Mouse (Mus musculus) MEL-GATA-1-ER (cell line): Measurements from ENCODE around the gene Glrx5.

Experiments used
- DNase-seq: peaks from one replicate; pipeline ENCODE4 v3.0.0-alpha.2; 2012; ENCODE audit warnings: low read depth; ENCODE audit errors: extremely low read depth

Glrx5 gene

DNA sequence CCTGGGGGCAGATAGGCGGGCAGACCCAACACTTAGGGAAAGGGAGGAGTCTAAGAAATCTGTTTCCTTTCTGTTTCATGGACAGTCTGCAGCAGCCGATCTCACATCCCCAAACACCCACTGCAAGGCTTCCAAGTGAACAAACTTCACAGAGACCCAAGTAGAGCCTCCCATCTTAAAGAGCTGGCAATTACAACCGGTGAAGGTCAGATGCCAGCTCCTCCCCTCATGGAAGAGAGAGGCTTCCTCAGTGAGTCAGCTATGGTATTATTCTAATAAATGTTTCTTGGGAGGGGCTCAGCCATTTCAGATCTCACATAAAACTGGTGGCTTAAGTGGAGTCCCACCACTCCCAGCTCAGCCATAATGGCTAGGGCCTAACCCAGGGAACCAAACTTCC is 28.8 kb upstream of the Glrx5 start:
- no peak for DNase-seq

DNA sequence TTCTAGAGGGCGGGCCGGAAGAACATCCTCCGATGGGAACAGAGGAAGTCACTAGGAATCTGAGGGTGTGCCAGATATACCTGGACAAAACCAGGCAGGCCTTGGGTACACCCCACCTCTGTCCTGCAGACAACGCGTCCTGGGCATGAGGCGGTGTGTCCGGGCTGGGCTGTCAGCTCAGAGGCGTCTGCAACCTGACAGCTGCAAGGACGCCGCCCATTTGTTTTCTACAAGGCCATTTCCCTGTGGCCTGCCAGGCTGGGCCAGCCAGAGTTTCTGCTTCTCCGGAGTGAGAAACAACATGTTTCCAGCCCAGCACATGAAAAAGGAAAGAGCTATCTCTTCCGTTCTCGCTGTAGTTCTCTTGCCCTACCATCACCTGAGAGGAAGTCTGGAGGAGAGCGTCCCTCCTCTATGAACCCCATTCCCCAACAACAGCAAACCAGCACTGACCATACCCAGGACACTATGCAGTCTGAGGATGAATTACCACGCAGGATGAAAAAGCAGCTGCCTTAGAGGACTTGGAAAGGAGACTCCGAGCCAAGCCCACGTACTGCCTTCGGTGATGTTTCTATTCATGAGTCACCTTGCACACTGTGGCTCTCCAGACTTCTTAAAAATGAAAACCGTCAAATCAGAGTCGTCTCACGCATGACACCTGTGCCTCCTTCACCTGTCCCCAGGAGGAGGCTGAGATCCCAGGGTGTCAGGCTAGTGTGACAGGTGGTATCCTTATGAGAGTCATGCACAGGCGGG is 27.4 kb upstream of the Glrx5 start:
- no peak for DNase-seq

DNA sequence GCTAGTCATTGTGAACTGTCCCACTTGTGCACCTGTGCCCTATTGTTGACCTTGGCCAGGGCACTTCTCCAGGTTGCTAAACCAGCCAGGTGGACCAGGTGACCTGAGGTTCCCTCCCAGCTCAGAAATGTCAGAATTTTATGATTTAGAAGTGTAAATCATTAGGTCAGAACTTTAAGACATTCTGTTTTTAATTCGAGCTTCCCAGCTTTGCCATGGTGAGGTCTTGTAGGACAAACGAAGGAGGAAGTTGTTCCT is 26.8 kb upstream of the Glrx5 start:
- DNase-seq, result no peak

DNA sequence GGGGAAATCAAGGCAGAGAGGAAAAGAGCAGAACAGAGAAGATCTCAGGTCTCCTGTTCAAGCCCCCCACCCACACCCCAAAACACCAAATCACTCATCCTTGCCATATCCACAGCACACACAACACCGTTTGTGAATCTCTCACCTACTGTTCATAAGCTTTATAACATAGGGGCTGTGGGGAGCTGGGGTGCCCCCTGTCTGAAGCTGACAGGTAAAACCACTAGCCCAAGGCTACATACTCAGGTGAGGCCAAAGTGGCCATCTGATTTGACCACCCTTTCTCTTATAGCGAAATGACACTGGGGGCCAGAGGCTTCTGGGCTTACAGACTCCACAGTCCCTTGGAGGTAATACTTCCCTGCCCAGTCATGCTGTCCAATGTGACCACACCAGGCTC is 24.3 kb upstream of the Glrx5 start:
- no peak for DNase-seq

DNA sequence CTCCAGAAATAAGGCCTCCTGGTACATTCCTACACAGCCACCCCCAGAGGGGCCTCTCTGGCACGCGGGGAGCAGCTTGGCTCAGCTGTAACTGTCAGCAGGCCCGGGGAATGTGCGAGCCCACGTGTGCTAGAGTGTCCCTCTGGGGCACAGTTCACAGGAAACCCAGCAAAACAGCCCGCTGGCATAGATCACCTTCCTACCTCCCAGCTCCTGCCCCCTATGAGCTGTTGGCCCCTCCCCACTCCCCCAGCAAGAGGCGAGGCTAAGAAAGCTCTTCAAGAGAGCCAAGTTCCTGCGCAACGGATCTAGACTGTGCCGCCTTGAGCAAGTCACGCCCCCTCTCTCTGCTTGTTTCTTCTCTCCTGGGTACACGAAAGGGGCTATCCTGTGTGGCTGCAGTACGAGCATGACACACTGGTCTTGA is 23.7 kb upstream of the Glrx5 start:
- DNase-seq, result peak; percentile 78

DNA sequence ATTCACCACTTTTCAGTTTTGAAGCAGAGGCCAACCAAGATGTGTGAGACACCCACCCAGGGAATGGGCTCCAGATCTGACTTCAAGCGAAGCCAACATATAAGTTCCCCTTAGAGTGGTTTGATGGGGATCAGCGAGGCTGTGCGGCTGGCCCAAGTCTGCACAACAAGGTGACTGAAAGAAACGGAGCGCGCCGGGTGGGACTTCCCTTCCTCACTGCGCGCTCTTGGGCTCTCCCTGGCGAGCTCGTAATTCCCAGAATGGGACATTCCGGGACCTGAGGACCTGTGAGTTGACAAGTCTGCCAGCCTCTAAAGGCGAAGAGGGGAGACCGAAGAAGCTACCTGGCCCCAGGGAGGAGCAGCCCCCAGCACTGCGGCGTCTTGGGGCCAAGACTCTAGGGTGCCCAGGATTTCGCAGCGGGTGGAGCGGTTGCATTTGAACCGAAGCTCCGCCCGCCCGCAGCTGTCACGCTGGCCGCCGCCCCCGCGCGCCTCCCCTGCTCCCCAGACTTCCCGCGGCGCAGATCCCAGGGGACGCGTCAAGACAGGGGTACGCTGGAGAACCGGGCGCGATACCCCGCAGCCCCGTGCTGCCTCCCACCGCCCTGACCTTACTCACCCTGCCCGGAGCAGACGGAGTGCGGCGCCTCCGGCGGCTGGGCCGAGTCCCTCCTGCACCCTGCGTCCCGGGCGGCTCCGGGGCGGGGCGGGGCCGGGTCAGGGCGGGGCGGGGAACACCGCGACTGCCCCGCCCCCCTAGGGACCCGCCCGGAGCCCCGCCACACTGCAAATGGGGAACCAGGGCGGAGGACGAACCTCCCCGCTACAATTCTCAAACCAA is 22.9 kb upstream of the Glrx5 start, which contains the start of gene Syne3:
Gene Syne3, minus strand, starts transcription at position 440 of the 843 bp plus-strand sequence.
- no peak for DNase-seq

DNA sequence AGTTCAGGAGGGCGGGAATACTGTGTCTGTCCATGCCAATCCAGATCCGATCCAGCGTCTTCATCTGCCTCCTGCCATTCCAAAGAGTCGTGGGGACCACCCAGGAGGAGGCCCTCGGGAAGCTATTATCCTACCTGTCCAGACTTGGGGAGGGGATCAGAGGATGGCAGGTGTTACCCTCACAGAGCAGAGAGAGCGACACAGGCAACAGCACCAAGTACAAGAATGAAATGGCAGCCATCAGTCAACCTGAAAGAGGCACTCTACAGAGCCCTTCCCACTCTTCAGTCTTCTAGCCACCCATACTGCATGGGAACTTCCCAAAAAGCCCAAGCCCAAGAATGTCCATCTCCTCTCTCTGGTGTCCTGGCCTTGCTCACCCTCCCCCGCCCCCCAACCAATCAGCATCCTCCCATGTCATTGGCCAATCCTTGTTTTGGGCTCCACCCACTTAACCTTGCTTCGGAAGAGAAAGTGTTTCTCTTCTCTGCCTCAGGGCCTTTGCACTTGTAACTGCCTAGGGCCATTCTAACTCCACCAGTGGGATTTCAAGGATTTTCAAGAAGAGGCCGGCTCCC is 22.2 kb upstream of the Glrx5 start:
- no peak for DNase-seq

DNA sequence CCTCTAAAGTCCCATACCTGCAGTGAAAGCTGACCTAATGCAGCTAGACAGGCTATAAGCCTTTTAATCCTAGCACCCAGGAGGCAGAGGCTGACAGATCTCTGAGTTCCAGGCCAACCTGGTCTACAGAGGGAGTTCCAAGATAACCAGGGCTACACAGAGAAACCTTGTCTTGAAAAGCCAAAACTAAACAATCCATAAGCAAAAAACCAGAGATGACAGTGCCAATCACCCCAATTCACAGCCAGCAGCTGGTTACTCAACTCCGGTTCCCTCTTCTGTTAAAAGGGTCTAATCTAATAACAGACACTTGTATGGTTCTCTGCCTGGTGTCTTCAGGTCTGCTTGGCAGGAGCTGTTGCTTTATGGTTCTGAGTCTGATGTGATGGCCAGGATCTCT is 20.9 kb upstream of the Glrx5 start:
- DNase-seq, result no peak

DNA sequence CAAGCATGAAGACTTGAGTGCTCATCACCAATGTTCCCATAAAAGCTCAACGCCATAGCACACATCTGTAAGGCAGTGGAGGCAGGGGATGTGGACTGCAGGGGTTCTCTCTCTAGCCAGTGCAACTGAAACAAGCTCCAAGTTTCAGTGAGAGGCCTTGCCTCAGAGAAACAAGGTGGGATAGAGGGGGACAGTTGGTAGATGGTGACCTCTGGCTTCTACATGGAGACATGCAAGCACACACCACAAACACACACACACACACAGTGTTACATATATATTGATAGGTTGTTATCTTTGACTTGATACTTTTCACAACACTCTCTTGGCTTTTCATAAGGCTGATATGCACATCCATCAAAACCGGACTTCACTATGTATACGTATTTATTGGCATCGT is 20.2 kb upstream of the Glrx5 start:
- no peak for DNase-seq

DNA sequence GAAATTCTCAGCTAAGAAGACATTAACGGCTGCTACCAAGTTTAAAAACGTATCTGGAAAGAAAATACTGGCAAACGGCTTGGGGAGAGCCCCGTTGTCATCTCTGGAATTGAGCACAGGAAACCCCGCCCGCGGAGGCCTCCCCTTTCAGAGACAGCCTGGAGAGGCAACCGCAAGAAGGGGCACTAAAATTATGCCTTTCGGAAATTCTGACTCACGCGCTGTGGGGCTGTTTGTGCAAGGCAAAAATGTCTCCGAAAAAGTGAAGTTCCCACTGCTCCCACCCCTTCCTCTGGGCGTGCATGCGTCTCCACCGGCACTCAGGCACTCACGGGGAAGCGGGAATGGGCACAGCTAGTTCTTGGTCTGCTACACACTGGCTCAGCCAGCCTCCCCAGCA is 19.4 kb upstream of the Glrx5 start:
- DNase-seq, result peak; percentile 70

DNA sequence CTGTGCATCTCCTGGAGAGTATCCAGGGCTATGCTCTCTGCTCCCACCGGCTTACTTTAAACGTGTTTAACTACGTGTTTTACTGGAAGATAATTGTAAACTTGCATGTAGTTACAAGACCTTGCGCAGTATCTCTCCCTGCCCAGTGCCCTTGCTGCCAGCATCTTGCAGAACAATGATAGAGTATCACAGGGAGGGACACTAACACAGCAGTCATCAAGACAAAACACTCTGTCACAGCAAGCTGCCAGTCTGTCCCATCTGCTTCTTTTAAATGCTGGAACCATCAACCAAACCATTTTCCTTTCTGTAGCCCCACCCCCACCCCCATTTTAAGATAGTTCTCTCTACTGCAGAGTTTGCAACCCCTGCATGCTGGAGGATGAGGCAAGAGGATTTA is 16.3 kb upstream of the Glrx5 start:
- DNase-seq, result no peak

DNA sequence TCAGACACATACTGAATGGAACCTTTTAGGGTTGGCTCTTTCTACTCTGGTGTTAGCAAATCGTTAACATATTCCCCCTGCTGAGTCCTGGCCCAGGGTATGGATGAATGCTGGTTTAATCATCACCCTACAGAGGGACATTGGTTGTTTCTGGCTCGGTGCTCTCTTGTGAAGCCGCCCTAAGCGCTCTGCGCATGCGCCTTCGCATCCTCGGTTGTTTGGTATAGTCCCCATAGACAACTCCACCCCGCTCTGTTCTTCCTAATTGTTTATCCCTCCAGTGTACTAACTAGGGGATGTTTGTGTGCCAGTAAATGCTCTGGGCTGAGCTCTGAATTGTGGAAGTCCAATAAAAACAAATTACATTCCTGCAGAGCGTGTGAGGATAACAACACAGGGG is 15.8 kb upstream of the Glrx5 start:
- DNase-seq, result no peak

DNA sequence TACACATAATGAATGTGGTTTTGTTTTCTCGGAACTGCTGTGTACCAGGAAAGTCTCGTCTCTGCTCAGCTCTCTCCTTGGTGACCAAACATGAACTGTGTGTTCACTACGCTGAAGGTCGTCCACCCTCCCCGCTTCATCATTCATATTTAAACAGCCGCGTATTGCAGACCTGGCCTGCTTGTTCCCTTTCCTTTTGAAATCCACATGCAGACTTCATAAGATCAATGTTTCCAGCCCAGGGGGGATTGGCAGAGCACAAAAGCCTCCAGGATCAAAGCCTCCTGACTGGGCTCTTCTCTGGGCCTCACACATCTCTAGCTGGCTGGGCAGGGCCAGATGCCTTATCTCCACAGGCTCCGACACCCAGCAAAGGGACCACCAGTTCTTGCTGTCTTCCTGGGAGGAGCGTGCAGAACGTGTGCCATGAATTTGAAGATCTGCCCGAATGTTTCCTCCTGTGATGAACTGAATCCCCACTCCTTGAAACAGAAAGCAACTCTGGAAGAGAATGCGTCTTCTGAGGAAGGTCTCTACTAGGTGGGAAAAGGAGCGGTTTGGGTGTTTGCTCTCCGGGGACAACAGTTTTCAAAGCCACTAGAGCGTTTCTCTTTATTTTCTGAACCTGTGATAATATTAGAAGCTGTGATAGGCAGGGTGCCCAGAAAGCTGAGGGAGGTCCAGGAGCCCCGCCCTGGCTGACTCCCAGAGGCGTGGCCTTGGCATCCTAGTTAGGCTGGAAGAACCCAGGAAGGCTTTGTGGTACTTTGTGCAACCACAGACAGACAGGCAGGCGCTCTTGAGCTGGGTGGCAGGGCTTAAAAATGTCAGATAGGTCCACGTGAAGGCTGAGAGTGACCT is 12.9 kb upstream of the Glrx5 start:
- peak; percentile 94 for DNase-seq

DNA sequence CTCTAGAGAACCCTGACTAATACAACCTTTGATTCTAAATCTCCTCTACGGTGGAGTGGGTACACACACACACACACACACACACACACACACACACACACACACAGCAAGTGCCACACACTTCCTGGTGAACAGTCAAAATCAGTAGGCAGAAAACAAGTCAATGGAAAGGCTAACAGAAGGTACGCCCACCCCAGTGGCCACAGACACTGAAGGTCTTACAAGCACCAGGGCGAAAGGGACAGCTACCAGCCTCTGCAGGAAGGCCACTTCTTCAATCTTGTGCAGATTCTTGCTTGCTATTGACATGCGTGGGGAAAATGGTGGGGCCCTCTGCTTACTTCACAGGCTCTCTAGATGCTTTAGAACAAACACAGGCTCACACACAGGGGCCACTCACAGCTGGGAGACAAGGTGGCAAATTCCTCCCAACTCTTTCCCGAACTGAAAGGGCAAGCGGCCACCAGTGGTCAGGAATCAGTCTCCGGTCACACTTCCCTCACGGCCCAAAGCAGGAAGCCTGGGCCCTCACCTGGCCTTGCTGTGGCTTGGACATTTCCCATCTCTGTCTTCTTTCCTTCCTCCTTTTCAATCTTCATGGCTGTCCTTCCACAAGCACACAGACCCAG is 10.9 kb upstream of the Glrx5 start:
- DNase-seq, result no peak

DNA sequence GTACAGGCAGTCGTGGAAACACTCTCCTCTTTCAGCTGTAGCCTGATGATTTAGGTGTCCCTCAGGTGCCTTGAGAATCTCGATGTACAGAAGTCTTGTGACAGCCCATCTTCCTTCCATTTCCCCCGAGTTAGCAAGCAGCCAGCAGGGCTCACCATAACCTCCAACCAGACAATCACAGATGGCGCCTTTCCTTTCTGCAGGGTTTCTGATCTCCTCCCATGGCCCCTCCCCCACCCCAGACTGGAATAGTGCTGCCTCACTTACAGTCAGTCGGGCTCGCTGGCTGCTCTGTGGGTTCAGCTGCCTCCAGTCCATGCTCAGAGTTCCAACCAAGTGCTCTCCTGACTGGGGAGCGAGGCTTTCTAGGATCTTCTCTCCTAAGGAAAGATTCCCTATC is 10.3 kb upstream of the Glrx5 start:
- no peak for DNase-seq

DNA sequence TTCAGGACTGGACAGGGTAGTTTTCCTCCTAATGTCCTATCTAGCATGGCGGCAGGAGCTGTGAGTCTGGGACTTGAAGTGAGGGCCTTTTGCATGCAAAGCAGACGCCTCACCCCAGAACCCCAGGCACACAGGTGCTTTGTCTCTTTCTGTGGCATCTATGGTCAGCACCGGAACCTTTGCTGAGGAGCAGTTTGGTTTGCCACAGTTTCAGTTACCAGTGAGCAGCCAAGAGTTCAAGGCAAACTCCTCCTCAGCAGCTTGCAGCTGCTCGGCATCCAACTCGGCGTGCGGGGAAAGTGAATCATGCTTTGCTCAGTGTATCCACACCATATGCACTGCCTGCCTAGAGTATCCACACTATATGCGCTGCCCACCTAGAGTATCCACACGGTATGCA is 9.7 kb upstream of the Glrx5 start:
- DNase-seq, result no peak

DNA sequence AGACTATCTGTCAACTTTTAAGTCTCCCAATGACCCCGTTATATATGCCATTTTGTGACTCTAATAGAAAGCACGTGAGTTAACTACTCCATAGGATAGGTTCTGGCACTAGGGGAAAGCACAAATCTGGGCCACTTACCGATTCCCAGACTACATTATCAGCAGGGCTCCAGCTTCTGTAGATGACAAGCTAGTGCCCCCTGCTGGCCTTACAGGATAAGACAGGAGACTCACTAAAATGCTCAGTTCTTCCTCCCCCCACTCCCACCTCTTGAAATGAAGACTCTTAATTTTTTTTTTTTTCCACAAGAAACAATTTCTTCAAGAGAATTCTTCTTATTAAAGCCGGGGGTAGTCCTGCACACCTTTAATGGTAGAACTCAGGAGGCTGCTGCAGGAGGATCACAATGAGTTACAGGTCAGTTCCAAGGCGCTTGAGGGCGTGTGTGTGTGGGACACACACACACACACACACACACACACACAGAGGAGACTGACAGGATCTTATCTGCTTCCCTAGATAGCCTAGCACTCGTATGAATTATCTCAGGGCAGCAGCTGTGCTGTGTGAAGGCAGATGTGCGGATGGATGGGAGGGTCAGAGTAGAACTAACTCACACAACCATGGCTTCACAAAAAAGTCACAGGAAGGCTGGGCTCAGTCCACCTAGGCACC is 7.1 kb upstream of the Glrx5 start:
- peak; percentile 73 for DNase-seq

DNA sequence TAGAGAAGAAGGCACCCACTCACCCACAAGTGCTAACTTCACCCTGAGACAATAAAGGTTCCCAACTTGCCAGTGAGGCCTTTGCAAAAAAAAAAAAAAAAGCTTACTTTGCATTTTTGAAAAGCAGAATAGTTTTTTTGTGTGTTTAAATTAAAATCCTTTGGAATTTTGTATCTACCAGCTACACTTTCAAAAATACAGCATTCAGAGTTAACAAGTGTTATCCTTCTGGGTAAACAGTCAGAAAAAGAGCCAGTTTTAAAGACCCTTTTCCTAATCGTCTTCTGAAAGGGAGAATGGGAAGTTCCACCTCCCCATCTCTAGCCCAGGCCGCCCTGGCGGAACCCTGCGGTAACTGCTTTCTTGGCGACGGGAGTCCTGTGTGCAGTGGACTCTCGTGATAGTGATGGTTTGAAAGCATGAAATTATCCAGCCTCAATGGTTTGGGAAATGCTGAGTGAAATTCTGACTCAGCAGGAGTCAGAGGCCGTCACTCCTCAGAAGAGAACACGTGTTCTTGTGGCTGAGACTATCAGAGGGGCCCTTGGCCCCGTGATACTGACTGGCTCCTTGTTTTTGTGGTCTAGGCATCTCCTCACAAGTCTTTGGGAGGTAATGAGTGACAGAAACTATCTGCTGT is 6.4 kb upstream of the Glrx5 start:
- DNase-seq, result peak; percentile 74

DNA sequence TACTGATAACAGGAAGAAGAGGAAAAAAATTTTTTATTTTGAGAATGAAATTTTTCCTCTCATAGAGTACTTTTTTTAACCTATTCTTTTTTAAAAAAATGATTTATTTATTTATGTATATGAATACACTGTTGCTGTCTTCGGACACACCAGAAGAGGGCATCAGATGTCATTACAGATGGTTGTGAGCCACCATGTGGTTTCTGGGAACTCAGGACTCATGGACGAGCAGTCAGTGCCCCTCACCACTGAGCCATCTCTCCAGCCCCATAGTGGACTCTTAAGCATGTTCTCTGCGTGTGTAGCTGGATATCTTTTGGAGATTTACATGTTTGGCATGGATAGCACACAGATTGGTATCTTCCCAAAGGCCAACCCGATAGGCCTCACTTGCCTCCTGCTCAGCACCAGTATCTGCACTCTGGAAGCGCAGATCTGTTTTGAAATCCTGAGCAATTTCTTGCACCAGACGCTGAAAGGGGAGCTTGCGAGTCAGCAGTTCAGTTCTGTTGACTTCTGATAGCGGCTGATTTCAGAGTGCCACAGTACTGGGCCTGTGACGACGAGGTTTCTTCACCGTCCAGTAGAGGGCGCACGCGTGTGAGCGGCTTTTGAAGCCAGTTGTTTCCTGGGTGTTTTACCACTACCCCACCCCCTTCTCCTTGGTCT is 5.0 kb upstream of the Glrx5 start:
- peak; percentile 91 for DNase-seq

DNA sequence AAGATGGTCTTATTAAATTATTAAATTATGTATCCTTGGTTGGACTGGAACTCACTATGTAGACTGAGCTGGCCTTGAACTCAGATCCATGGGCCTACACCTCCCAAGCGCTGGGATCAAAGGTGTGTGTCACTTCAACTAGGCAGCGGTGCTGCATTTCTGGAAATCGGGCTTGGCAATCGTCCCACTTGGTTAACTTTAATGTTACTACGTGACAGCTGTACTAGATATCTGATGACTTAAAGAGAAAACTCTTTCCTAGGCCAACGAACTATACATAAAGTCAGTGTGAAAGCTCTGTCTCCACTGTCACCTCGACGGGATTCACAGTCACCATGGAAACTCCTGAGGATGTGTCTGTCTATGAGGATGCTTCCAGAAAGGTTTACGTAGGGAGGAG is 2.6 kb upstream of the Glrx5 start:
- DNase-seq, result no peak
